Mouse (Mus musculus): ENCODE measurements around the gene Hoxd3.

Gene Hoxd3

DNA sequence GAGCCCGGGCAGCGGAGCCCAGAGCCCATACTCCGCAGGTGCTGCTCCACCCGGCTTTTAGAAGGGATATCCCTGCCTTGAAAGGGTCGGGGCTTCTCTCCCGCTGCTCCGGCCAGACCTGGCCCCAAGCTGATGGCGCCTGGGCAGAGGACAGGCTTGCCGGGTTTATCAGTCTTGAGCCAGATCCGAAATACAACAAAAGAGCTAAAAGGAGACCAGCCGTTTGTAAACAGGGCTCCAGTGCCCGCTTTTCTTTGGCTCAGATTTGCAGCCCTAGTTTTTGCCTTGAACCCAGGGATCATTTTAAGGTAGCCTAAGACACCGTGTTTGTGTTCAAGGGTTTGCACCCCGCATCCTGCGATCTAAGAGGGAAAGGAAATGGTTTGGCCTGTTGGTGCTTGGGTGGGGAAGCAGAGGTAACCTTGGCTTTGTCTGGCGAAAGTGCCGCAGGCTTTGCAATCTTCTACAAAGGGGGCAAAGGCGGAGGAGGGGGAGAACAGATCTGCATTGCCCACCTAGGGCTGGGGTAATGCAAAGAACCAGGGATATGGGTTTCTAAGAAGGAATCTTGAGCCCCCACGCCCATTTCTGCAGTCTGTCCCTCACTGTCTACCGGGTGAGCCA lies 18.8 kb upstream of the Hoxd3 start:
- DNase-seq (ENCODE audit: low read depth) = no peak

DNA sequence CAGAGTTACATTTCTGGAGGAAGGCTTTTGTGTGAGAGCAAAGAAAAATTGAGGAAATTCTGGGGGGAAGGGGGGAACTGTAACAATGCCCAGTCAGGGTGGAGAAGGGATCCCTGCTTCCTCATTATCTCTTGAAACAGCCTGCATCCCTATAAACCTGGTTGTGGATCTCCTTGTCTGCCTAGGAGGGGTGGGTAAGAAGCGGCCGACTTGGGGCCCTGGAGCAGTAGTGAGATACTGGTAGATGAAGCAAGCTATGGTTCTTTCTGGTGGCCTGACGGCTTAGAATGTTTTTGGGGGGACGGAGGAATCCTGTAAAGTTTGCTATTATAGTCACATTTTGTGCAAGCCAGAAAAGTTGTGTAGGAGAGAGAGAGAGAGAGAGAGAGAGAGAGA lies 18.3 kb upstream of the Hoxd3 start:
- DNase-seq (ENCODE audit: low read depth) = no peak

DNA sequence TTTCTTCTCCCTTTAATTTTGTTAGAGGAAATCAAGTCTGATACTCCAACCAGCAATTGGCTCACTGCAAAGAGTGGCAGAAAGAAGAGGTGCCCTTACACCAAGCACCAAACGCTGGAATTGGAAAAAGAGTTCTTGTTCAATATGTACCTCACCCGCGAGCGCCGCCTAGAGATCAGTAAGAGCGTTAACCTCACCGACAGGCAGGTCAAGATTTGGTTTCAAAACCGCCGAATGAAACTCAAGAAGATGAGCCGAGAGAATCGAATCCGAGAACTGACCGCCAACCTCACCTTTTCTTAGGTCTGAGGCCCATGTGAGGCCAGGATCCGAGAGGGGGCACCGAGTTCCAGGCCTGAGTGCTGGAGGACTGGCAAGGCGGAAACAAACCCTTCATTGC lies 17.7 kb upstream of the Hoxd3 start:
- DNase-seq (ENCODE audit: low read depth) = peak; percentile 59

DNA sequence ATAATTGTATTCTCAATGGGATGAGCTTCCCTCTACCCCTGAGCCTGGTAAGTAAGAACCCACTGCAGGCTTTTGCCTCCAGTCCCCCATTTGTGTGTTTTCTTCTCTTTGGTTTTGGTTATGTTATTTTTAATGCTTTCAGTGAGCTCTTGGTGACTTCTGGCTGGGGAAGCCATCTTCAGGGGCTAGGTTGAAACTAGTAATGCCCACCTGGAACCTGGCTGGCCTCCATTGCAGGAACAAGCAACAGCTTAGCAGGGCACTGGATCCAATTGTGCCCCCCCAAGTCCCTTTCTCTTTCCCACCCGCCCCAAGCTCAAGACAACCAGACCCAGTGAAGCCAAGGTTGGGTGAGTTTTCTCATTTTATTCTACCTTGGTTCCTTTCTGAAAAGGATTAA lies 16.3 kb upstream of the Hoxd3 start:
- DNase-seq (ENCODE audit: low read depth) = no peak

DNA sequence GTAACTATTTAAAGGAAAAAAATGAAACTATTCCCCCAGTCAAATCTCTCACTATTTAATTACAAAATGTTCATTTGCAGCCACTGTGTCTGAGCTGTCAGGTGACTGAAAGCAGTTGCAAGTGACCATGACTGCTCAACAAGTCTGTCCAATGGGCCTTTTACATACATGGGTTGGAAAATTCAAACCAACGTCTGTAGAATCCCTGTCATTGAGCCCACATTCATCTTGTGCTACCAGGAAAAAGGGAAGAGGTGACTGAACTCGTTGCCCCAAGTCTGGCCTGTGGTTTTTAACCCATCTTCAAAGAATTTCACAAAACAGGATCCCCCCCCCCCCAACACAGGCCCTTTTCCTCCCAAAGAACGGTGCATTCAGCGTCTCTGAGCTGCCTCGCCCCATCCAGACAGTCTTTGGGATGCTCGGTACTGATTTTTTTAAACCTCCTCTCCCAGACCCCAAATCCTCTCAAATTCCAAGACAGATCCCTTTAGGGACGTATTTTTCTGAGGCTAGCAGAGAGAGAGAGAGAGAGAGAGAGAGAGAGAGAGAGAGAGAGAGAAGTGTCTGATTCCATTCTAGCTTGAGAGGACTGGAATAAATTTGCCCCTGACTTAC lies 15.8 kb upstream of the Hoxd3 start:
- no peak for DNase-seq (ENCODE audit: low read depth)

GRCm38 (mm10) chr2:74696442-74697335 lies 15.0 kb upstream of the Hoxd3 start:
- no peak for DNase-seq (ENCODE audit: low read depth)

GRCm38 (mm10) chr2:74697567-74698121 lies 14.1 kb upstream of the Hoxd3 start, which contains the start of gene Hoxd9:
Gene Hoxd9 (plus strand): TSS chr2:74697727.
- no peak for DNase-seq (ENCODE audit: low read depth)

DNA sequence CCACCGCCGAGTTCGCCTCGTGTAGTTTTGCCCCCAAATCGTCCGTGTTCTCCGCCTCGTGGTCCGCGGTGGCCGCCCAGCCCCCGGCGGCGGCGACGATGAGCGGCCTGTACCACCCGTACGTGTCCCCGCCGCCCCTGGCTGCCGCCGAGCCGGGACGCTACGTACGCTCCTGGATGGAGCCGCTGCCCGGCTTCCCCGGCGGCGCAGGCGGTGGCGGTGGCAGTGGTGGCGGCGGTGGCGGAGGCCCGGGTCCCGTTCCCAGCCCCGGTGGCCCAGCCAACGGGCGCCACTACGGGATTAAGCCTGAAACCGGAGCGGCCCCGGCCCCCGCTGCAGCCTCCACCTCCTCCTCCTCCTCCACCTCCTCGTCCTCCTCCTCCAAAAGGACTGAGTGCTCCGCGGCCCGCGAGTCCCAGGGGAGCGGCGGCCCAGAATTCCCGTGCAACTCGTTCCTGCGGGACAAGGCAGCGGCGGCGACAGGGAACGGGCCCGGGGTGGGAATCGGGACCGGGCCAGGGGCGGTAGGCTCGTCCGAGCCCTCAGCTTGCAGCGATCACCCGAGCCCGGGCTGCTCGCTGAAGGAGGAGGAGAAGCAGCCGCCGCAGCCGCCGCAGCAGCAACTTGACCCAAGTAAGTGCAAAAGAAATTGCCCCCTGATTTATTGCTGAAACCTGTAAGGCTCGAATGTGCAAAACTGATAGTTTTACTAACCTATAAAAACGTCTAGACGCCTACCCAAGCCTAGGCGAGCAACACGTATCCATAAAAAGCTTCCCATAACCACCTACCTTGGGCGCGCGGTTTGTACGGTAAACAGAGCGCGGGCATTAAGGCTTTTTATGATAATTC lies 13.3 kb upstream of the Hoxd3 start:
- no peak for DNase-seq (ENCODE audit: low read depth)

GRCm38 (mm10) chr2:74699053-74699430 lies 12.7 kb upstream of the Hoxd3 start:
- DNase-seq (ENCODE audit: low read depth) = no peak

GRCm38 (mm10) chr2:74699664-74700545 lies 11.8 kb upstream of the Hoxd3 start:
- DNase-seq (ENCODE audit: low read depth) = no peak

- no peak for DNase-seq (ENCODE audit: low read depth)
Measured at GRCm38 (mm10) chr2:74700546-74701112, 11.1 kb upstream of the Hoxd3 start.

GRCm38 (mm10) chr2:74701949-74702819 lies 9.5 kb upstream of the Hoxd3 start:
- peak; percentile 78 for DNase-seq (ENCODE audit: low read depth)

DNA sequence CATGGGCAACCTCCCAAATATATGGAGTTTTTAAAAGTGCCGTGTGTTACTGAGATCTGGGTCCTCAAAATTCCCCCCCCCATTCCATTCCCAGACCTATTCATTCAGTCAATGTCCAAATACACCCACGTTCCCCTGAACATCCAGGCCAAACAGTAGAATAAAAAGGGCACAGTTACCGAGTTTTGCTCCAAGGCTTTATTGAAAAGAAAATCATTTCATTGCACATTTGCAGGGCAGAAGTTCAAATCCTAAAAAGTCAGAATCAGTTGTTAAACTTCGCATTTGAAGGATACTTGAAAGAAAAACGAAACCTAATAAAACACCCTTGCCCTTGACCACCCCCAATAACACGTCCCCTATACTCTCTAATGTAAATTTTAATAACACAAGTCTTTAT lies 8.9 kb upstream of the Hoxd3 start:
- no peak for DNase-seq (ENCODE audit: low read depth)

DNA sequence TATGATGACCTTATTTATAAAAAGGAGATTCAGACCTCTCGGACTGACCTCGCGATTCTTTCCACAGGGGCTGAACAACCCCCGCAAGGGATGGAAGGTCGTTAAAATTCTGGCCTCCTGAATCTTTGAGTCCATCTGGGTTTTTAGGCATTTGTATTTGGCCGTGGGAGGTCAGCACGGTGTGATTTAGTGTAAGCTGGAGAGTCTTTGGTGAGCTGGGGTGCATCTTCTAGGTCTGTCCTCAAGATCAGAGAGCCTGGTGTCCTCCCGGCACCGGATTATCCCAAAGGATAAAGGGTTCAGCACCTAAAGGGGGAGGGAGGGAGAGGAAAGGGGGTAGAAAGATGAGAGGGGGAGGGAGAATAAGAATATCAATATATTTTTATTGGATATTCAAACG lies 8.4 kb upstream of the Hoxd3 start:
- DNase-seq (ENCODE audit: low read depth) = no peak

- DNase-seq (ENCODE audit: low read depth) = no peak
Measured at GRCm38 (mm10) chr2:74703720-74704392, 7.9 kb upstream of the Hoxd3 start.

DNA sequence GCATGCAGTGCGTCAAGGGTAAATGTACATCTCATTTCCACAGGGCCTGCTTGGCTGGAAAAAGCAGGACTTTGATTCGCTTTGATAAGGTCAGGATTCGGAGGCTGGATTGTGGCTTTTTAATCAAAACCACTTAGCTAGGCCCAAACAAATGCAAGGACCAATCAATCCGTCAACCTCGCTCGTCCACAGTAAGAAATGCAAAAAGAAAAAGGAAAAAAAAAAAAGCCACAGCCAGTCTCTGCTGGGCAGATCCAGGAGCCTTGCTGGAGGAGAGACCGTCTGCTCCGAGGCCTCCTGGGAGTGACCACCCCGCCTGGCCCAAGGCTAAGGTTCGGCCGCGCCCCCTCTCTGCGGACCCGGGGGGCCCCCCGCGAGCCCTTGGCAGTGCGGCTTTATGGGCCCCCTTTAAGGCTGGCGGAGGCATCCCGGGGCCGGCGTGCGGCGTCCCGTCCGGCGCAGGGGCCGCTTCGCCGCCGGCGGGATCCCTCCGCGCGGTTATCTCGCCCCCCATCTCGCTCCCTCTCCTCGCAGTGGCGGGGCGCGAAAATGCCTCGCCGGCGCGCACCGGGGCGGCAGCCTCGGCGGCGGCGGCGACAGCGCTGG lies 7.2 kb upstream of the Hoxd3 start, which contains the start of gene Hoxd8:
Gene Hoxd8, plus strand, starts transcription at position 223 of the 606 bp plus-strand sequence.
- DNase-seq (ENCODE audit: low read depth) = no peak

- DNase-seq (ENCODE audit: low read depth) = peak; percentile 20
Measured at GRCm38 (mm10) chr2:74704999-74705466, 6.7 kb upstream of the Hoxd3 start.

GRCm38 (mm10) chr2:74705467-74706089 lies 6.1 kb upstream of the Hoxd3 start:
- peak; percentile 22 for DNase-seq (ENCODE audit: low read depth)

Measured in induced T-regulatory cell, adult 2 months (primary cell).